Mouse (Mus musculus): ENCODE results near the gene Gm21852. TPM values are rescaled to one million over a fixed set of nuclear protein-coding genes. Genes with fewer than 3 reads are reported as not detected.

Gene Gm21852
- not detected for polyA plus RNA-seq (2017; shearing (Covaris generic))

DNA sequence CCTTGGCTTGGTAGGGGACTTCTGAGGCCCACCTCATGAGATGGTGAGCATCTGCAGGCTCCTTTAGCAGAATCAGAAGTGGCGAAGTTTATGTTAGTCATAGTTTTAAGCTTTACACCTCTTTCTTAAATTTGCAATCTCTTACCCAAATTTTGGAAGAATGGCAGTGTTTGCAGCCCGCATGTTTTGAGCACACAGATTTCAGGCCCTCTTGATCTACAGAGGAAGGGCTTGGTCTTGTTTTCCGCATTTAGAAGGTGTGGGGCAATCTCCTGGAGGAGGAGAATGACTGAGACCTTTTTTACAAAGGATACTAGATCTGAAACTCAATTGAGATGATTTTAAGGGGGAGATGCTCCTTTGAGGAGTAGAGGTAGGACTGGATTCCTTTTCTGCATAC is at the start of gene Gm21852:
Gene Gm21852, minus strand, starts transcription at position 101 of the 400 bp plus-strand sequence.

Other genes starting within 250 kb of the Gm21852 start
- not detected for gene Gm21797, start 123.8 kb upstream of the Gm21852 start, polyA plus RNA-seq (2017; shearing (Covaris generic))
- not detected for gene Gm20795, start 152.9 kb upstream of the Gm21852 start, polyA plus RNA-seq (2017; shearing (Covaris generic))